Mouse (Mus musculus): ENCODE measurements around the gene Nfe2l2. TPM values are rescaled to one million over a fixed set of nuclear protein-coding genes. Genes with fewer than 3 reads are reported as not detected.

Gene Nfe2l2
- polyA plus RNA-seq, 1 experiment = 130 TPM

GRCm38 (mm10) chr2:75676567-75676966 lies 27.9 kb downstream of the Nfe2l2 start:
- Histone ChIP-seq H3K4me3 (ENCODE audit: insufficient read depth, low read length) (no peak overlapping the region), H3K27ac (ENCODE audit: insufficient read depth, low read length) (no peak overlapping the region), H3K4me1 (ENCODE audit: control insufficient read depth, insufficient read depth, low read length) (peaks cover 6% of the 10 kb centered on the region; the same call in 1 of the 2 replicates)
- TF ChIP-seq CTCF (IDR thresholded peaks at IDR 0.05; ENCODE audit: borderline replicate concordance, insufficient read depth, low read length) (no peak), POLR2A (IDR thresholded peaks at IDR 0.05; ENCODE audit: low read depth, low read length) (no peak)

GRCm38 (mm10) chr2:75672561-75672960 lies 31.9 kb downstream of the Nfe2l2 start:
- Histone ChIP-seq H3K4me1 (ENCODE audit: control insufficient read depth, insufficient read depth, low read length) (no peaks in the 10 kb centered on the region), H3K4me3 (ENCODE audit: insufficient read depth, low read length) (no peak overlapping the region), H3K27ac (ENCODE audit: insufficient read depth, low read length) (no peak overlapping the region)
- TF ChIP-seq CTCF (IDR thresholded peaks at IDR 0.05; ENCODE audit: borderline replicate concordance, insufficient read depth, low read length) = no peak
- TF ChIP-seq POLR2A (IDR thresholded peaks at IDR 0.05; ENCODE audit: low read depth, low read length) = no peak

DNA sequence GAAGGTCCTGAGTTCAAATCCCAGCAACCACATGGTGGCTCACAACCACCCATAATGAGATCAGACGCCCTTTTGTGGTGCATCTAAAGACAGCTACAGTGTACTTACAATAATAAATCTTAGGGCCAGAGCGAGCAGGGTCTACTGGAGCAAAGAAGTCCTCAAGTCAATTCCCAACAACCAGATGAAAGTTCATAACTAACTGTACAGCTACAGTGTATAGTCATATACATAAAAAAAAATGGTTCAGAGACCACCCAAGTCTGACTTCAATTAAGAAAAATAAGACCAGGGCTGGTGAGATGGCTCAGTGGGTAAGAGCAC lies 33.1 kb downstream of the Nfe2l2 start:
- H3K4me3 ChIP-seq (ENCODE audit: insufficient read depth, low read length) = no peak overlapping the region
- H3K27ac ChIP-seq (ENCODE audit: insufficient read depth, low read length) = no peak overlapping the region
- TF ChIP-seq POLR2A (IDR thresholded peaks at IDR 0.05; ENCODE audit: low read depth, low read length) (no peak), CTCF (IDR thresholded peaks at IDR 0.05; ENCODE audit: borderline replicate concordance, insufficient read depth, low read length) (no peak)
- H3K4me1 ChIP-seq (ENCODE audit: control insufficient read depth, insufficient read depth, low read length) = no peaks in the 10 kb centered on the region

- no peak overlapping the region for H3K4me3 ChIP-seq (ENCODE audit: insufficient read depth, low read length)
- TF ChIP-seq POLR2A (IDR thresholded peaks at IDR 0.05; ENCODE audit: low read depth, low read length) = no peak; the same call in 1 of the 2 replicates
- no peak for TF ChIP-seq CTCF (IDR thresholded peaks at IDR 0.05; ENCODE audit: borderline replicate concordance, insufficient read depth, low read length)
- no peaks in the 10 kb centered on the region for H3K4me1 ChIP-seq (ENCODE audit: control insufficient read depth, insufficient read depth, low read length)
- H3K27ac ChIP-seq (ENCODE audit: insufficient read depth, low read length) = no peak overlapping the region
These were observed 33.8 kb downstream of the Nfe2l2 start for GRCm38 (mm10) chr2:75670446-75671336.

DNA sequence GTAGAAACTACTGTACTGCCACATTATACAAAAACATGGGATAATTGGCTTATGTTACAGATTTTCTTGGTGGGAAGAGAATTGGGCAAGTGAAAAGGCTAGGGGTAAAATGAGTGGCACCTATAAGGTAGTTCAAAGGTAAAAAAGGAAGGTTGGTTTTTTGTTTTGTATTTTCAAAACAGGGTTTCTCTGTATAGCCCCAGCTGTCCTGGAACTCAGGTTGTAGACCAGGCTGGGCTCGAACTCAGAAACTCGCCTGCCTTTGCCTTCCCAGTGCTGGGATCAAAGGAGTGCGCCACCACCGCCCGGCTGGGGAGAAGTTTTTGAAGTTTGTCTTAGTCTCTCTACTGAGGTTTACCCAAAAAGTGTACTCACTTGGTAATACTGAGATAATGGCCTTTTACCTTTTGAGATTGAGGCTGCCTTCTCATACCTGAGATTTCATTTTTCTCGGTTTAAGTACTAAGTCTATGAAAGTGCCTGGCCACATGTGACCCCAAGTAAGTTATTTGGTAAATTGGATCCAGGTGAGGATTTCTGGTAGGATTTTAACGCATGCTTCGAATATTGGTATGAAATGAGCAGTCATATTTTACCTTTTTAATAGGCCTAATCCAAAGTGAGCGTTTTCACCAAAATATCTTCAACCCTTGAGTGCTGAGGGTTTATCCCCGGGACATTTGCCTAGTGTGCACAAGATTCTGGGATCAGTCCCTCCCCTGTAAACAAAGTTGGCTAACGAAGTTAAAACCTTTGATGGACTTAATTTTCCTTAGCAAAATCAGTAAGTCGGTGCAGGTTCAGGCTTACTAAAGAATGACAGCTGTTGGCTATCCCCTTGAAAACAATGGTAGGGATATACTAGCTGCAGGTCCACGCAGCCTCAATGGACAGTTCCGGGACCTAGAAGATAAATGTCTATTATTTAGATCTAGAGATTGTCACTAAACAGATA lies 34.7 kb downstream of the Nfe2l2 start:
- Histone ChIP-seq H3K4me3 (ENCODE audit: insufficient read depth, low read length) (no peak overlapping the region), H3K4me1 (ENCODE audit: control insufficient read depth, insufficient read depth, low read length) (no peaks in the 10 kb centered on the region), H3K27ac (ENCODE audit: insufficient read depth, low read length) (no peak overlapping the region)
- TF ChIP-seq POLR2A (IDR thresholded peaks at IDR 0.05; ENCODE audit: low read depth, low read length) (0 out of 2 replicates have a peak, but pooled peaks have one; percentile 38), CTCF (IDR thresholded peaks at IDR 0.05; ENCODE audit: borderline replicate concordance, insufficient read depth, low read length) (no peak)

- Histone ChIP-seq H3K4me1 (ENCODE audit: control insufficient read depth, insufficient read depth, low read length) (peaks cover 5% of the 10 kb centered on the region), H3K27ac (ENCODE audit: insufficient read depth, low read length) (peak overlapping the region; percentile 21; the same call in 1 of the 2 replicates), H3K4me3 (ENCODE audit: insufficient read depth, low read length) (peak overlapping the region; percentile 99)
- no peak for TF ChIP-seq CTCF (IDR thresholded peaks at IDR 0.05; ENCODE audit: borderline replicate concordance, insufficient read depth, low read length)
- TF ChIP-seq POLR2A (IDR thresholded peaks at IDR 0.05; ENCODE audit: low read depth, low read length) = no peak
These were observed 43.3 kb downstream of the Nfe2l2 start for GRCm38 (mm10) chr2:75661106-75661505.

GRCm38 (mm10) chr2:75660255-75660948 lies 44.0 kb downstream of the Nfe2l2 start:
- Histone ChIP-seq H3K4me1 (ENCODE audit: control insufficient read depth, insufficient read depth, low read length) (peaks cover 5% of the 10 kb centered on the region), H3K27ac (ENCODE audit: insufficient read depth, low read length) (peak overlapping the region; percentile 66), H3K4me3 (ENCODE audit: insufficient read depth, low read length) (peak overlapping the region; percentile 99)
- TF ChIP-seq POLR2A (IDR thresholded peaks at IDR 0.05; ENCODE audit: low read depth, low read length) (no peak), CTCF (IDR thresholded peaks at IDR 0.05; ENCODE audit: borderline replicate concordance, insufficient read depth, low read length) (no peak)

DNA sequence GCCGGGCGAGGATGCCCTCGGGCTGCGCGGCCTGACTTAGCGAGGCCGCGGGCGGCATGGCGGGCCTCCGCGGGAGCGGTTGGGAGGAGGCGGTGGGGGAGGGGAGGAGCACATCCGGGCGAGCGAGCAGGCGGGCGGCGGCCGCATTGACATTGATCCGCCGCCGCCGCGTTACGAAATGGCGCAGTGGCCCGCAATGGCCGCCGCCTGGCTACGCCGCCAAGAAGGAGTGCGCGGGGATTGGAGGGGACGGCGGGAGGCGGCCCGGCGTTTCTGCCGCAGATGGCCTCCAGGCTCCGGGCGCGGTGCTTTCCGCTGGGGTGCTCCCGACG lies 44.8 kb downstream of the Nfe2l2 start:
- Histone ChIP-seq H3K4me1 (ENCODE audit: control insufficient read depth, insufficient read depth, low read length) (peaks cover 5% of the 10 kb centered on the region), H3K4me3 (ENCODE audit: insufficient read depth, low read length) (peak overlapping the region; percentile 99), H3K27ac (ENCODE audit: insufficient read depth, low read length) (peak overlapping the region; percentile 66)
- no peak for TF ChIP-seq POLR2A (IDR thresholded peaks at IDR 0.05; ENCODE audit: low read depth, low read length)
- no peak for TF ChIP-seq CTCF (IDR thresholded peaks at IDR 0.05; ENCODE audit: borderline replicate concordance, insufficient read depth, low read length)
